Mouse (Mus musculus): Measurements from ENCODE around the gene Nr5a2.

GRCm38 (mm10) chr1:136945876-136946275, 14.4 kb downstream of the Nr5a2 start:
- TF ChIP-seq CTCF (IDR thresholded peaks at IDR 0.05; ENCODE audit: low read depth): no peak
- TF ChIP-seq EP300 (IDR thresholded peaks at IDR 0.05; ENCODE audit: low read depth): no peak

All from heart, postnatal 0 days (tissue).